Mouse (Mus musculus): Measurements from ENCODE around the gene Gm8879.
"Not testable (repeated sequence)": the region's sequence is repeated elsewhere in the genome, so short reads cannot be mapped to it uniquely, and the experiment has no call there.

GRCm38 (mm10) chr5:11138031-11138430 lies 10.6 kb downstream of the Gm8879 start:
- TF ChIP-seq POLR2A (IDR thresholded peaks at IDR 0.05; ENCODE audit: borderline replicate concordance, low read depth, low read length); CTCF (IDR thresholded peaks at IDR 0.05; ENCODE audit: low read depth, low read length): not testable (repeated sequence)
